ENCODE assay signal across 32 mouse cellular contexts in genomic region chr6:65798390-65798789, GRCm38 (mm10). TPM values are rescaled to one million over a fixed set of nuclear protein-coding genes. Genes with fewer than 3 reads are reported as not detected.
"Had no signal": no experiment of that assay in that cellular context is flagged by ENCODE, and none has a peak within 500 bp of the region (broad histone marks: within the 10 kb centered on the region; RNA-seq: fewer than 3 reads in every experiment).

No protein-coding gene starts in this region.

- ATAC-seq: liver, postnatal 0 days; lung, postnatal 0 days; midbrain, embryonic 13.5 days; midbrain, embryonic 15.5 days had no signal

- H3K27ac ChIP-seq: limb, embryonic 10.5 days; limb, embryonic 12.5 days; limb, embryonic 13.5 days; limb, embryonic 15.5 days; liver, embryonic 13.5 days; liver, embryonic 14.5 days; liver, embryonic 15.5 days; lung, embryonic 15.5 days; macrophage; midbrain, embryonic 10.5 days; midbrain, embryonic 12.5 days; midbrain, embryonic 13.5 days; midbrain, embryonic 15.5 days; neural tube, embryonic 12.5 days; neural tube, embryonic 13.5 days had no signal

- H3K27me3 ChIP-seq: limb, embryonic 12.5 days; limb, embryonic 13.5 days; limb, embryonic 15.5 days; liver, embryonic 13.5 days; liver, embryonic 15.5 days; lung, embryonic 15.5 days; megakaryocyte, embryonic 14.5 days; midbrain, embryonic 12.5 days; midbrain, embryonic 13.5 days; midbrain, embryonic 15.5 days; neural tube, embryonic 12.5 days; neural tube, embryonic 13.5 days had no signal

- DNase-seq: left cerebral cortex, postnatal 4 days; liver; liver, embryonic 13.5 days; liver, postnatal 0 days; lung, adult 18-20 months; lung, adult 2 months; lung, embryonic 14.5 days; lung, postnatal 10 days; lung, postnatal 14 days; lung, postnatal 36 days; lung, postnatal 4 days; midbrain, embryonic 14.5 days had no signal

- H3K9me3 ChIP-seq: limb, embryonic 10.5 days; limb, embryonic 12.5 days; limb, embryonic 15.5 days; liver, embryonic 13.5 days; liver, embryonic 15.5 days; lung, embryonic 15.5 days; midbrain, embryonic 10.5 days; midbrain, embryonic 12.5 days; midbrain, embryonic 13.5 days; midbrain, embryonic 15.5 days; neural tube, embryonic 12.5 days; neural tube, embryonic 13.5 days had no signal

- H3K4me2 ChIP-seq: limb, embryonic 12.5 days; limb, embryonic 13.5 days; limb, embryonic 15.5 days; liver, embryonic 11.5 days; liver, embryonic 13.5 days; liver, embryonic 15.5 days; lung, embryonic 14.5 days; lung, embryonic 15.5 days; midbrain, embryonic 11.5 days; midbrain, embryonic 12.5 days; midbrain, embryonic 13.5 days; midbrain, embryonic 15.5 days; neural tube, embryonic 12.5 days; neural tube, embryonic 13.5 days had no signal

- H3K4me3 ChIP-seq: limb, embryonic 10.5 days; limb, embryonic 12.5 days; limb, embryonic 13.5 days; limb, embryonic 15.5 days; liver, embryonic 13.5 days; liver, embryonic 15.5 days; lung, embryonic 15.5 days; megakaryocyte, embryonic 14.5 days; midbrain, embryonic 10.5 days; midbrain, embryonic 12.5 days; midbrain, embryonic 13.5 days; midbrain, embryonic 15.5 days; neural tube, embryonic 12.5 days; neural tube, embryonic 13.5 days had no signal

- H3K9ac ChIP-seq: limb, embryonic 12.5 days; limb, embryonic 13.5 days; limb, embryonic 15.5 days; liver, embryonic 13.5 days; liver, embryonic 14.5 days; liver, embryonic 15.5 days; liver, postnatal 0 days; lung, embryonic 14.5 days; lung, embryonic 15.5 days; midbrain, embryonic 12.5 days; midbrain, embryonic 13.5 days; midbrain, embryonic 15.5 days; neural tube, embryonic 12.5 days; neural tube, embryonic 13.5 days had no signal

- H3K4me1 ChIP-seq: limb, embryonic 10.5 days; limb, embryonic 12.5 days; limb, embryonic 15.5 days; liver, embryonic 13.5 days; liver, embryonic 15.5 days; lung, embryonic 15.5 days; midbrain, embryonic 10.5 days; midbrain, embryonic 12.5 days; midbrain, embryonic 13.5 days; midbrain, embryonic 15.5 days; neural tube, embryonic 12.5 days; neural tube, embryonic 13.5 days had no signal

- H3K36me3 ChIP-seq: liver, embryonic 13.5 days; liver, embryonic 15.5 days; midbrain, embryonic 12.5 days; midbrain, embryonic 13.5 days; midbrain, embryonic 15.5 days; neural tube, embryonic 12.5 days; neural tube, embryonic 13.5 days had no signal

RNA-seq across cellular contexts. Expression of gene Prdm5, which starts 19.6 kb away (rescaled TPM):
- total RNA-seq: monocyte, adult 5-6 weeks had no signal
- polyA plus RNA-seq: liver, adult 2 months had no signal
